Mouse (Mus musculus) CH12.LX (cell line): ENCODE results near the gene Cep295nl. TPM values are rescaled to one million over a fixed set of nuclear protein-coding genes. Genes with fewer than 3 reads are reported as not detected.

Experiments
- DNase-seq: peaks from one replicate; pipeline ENCODE4 v3.0.0-alpha.2; 2013; ENCODE audit errors: extremely low read depth
- H3K27ac ChIP-seq: 2 replicates; pipeline ENCODE4 v1.5.1; 2012; ENCODE audit warnings: low read depth, mild to moderate bottlenecking, control low read depth, moderate library complexity; ENCODE audit not compliant: insufficient read depth
- H3K27me3 ChIP-seq: replicated peaks from 2 replicates; pipeline ENCODE3; 2012; ENCODE audit warnings: inconsistent platforms
- H3K36me3 ChIP-seq, 2 experiments: replicated peaks in 1 of 2; 2 replicates each; pipeline versions ENCODE3 to v1.6.1; 2012; ENCODE audit warnings: inconsistent platforms in 1 of 2, low read length in 1 of 2, mild to moderate bottlenecking in 1 of 2, mixed read lengths in 1 of 2, moderate library complexity in 1 of 2; ENCODE audit not compliant: control insufficient read depth in 1 of 2, insufficient read depth in 1 of 2
- H3K4me1 ChIP-seq, 2 experiments: 2 replicates each; pipeline ENCODE4 v1.6.1; 2012; ENCODE audit warnings: inconsistent platforms in 1 of 2, moderate library complexity in 1 of 2; ENCODE audit not compliant: insufficient read depth in 2 of 2, control insufficient read depth in 1 of 2
- H3K4me2 ChIP-seq: 2 replicates; pipeline ENCODE4 v1.6.1; 2012; ENCODE audit warnings: low read depth, mild to moderate bottlenecking, control low read depth; ENCODE audit not compliant: poor library complexity, insufficient read depth, severe bottlenecking
- H3K4me3 ChIP-seq, 3 experiments: fragments of 150-350 bp in 1 of 3; sonication (generic) in 1 of 3; replicated peaks in 1 of 3; 2 replicates each; pipeline versions ENCODE3 to v1.5.1; 2011 to 2012; ENCODE audit warnings: low read depth in 2 of 3, low read length in 2 of 3, mild to moderate bottlenecking in 2 of 3, moderate library complexity in 2 of 3, control low read depth in 1 of 3, improper control_type of control experiment in 1 of 3, inconsistent platforms in 1 of 3, mixed read lengths in 1 of 3; ENCODE audit not compliant: poor library complexity in 1 of 3
- H3K79me2 ChIP-seq: replicated peaks from 2 replicates; pipeline ENCODE4 v1.6.1; 2012; ENCODE audit warnings: mild to moderate bottlenecking, moderate library complexity; ENCODE audit not compliant: control insufficient read depth, poor library complexity, insufficient read depth, severe bottlenecking; ENCODE audit errors: extremely low read depth
- H3K9ac ChIP-seq: 2 replicates; pipeline ENCODE4 v1.6.1; 2012; ENCODE audit warnings: low read depth, mild to moderate bottlenecking, control low read depth, moderate library complexity; ENCODE audit not compliant: insufficient read depth
- H3K9me3 ChIP-seq: replicated peaks from 2 replicates; pipeline ENCODE3; 2012; ENCODE audit warnings: low read length, inconsistent platforms, mixed read lengths
- CHD2 ChIP-seq: IDR thresholded peaks from 2 replicates; pipeline ENCODE4 v1.6.1; 2011; ENCODE audit warnings: low read length, improper control_type of control experiment
- CTCF ChIP-seq, 2 experiments: IDR thresholded peaks in 1 of 2; conservative IDR thresholded peaks in 1 of 2; 2 replicates each; pipeline ENCODE4 v1.5.1; 2011 to 2012; ENCODE audit warnings: low read depth in 2 of 2, low read length in 2 of 2, improper control_type of control experiment in 1 of 2, inconsistent platforms in 1 of 2, mild to moderate bottlenecking in 1 of 2, moderate library complexity in 1 of 2
- E2F4 ChIP-seq: IDR thresholded peaks from 2 replicates; pipeline ENCODE4 v1.6.1; 2011; ENCODE audit warnings: low read depth, low read length, improper control_type of control experiment; ENCODE audit not compliant: insufficient replicate concordance
- ELF1 ChIP-seq: IDR thresholded peaks from 2 replicates; pipeline ENCODE4 v1.6.1; 2014; ENCODE audit warnings: low read depth, mild to moderate bottlenecking, inconsistent platforms, low read length, improper control_type of control experiment
- HCFC1 ChIP-seq: IDR thresholded peaks from 2 replicates; pipeline ENCODE4 v1.6.1; 2012; ENCODE audit warnings: low read depth, mild to moderate bottlenecking, inconsistent platforms, low read length, improper control_type of control experiment
- IRF4 ChIP-seq: IDR thresholded peaks from 2 replicates; pipeline ENCODE4 v1.6.1; 2014; ENCODE audit warnings: low read depth, mild to moderate bottlenecking, inconsistent platforms, low read length, improper control_type of control experiment
- JUN ChIP-seq: IDR thresholded peaks from 2 replicates; pipeline ENCODE4 v1.6.1; 2011; ENCODE audit warnings: low read depth, mild to moderate bottlenecking, low read length, improper control_type of control experiment, moderate library complexity; ENCODE audit not compliant: insufficient read depth
- KAT2A ChIP-seq: IDR thresholded peaks from 2 replicates; pipeline ENCODE4 v1.6.1; 2012; ENCODE audit warnings: low read length, improper control_type of control experiment, inconsistent platforms; ENCODE audit not compliant: insufficient replicate concordance
- MAX ChIP-seq: IDR thresholded peaks from 2 replicates; pipeline ENCODE4 v1.6.1; 2011; ENCODE audit warnings: low read length, improper control_type of control experiment
- MEF2A ChIP-seq: IDR thresholded peaks from 2 replicates; pipeline ENCODE4 v1.6.1; 2014; ENCODE audit warnings: low read depth, mild to moderate bottlenecking, inconsistent platforms, low read length, improper control_type of control experiment, borderline replicate concordance
- MYC ChIP-seq: IDR thresholded peaks from 2 replicates; pipeline ENCODE4 v1.6.1; 2011; ENCODE audit warnings: low read depth, mild to moderate bottlenecking, improper control_type of control experiment, low read length
- NELFE ChIP-seq: IDR thresholded peaks from 2 replicates; pipeline ENCODE4 v1.6.1; 2011; ENCODE audit warnings: low read depth, low read length, improper control_type of control experiment
- NRF1 ChIP-seq: IDR thresholded peaks from 2 replicates; pipeline ENCODE4 v1.6.1; 2014; ENCODE audit warnings: low read depth, mild to moderate bottlenecking, inconsistent platforms, low read length, improper control_type of control experiment, moderate library complexity
- POLR2AphosphoS2 ChIP-seq: IDR thresholded peaks from 2 replicates; pipeline ENCODE4 v1.6.1; 2011; ENCODE audit warnings: low read depth, low read length, improper control_type of control experiment
- RAD21 ChIP-seq: IDR thresholded peaks from 2 replicates; pipeline ENCODE4 v1.6.1; 2011; ENCODE audit warnings: low read depth, mild to moderate bottlenecking, low read length, improper control_type of control experiment, moderate library complexity
- SMC3 ChIP-seq: IDR thresholded peaks from 2 replicates; pipeline ENCODE4 v1.6.1; 2011; ENCODE audit warnings: low read depth, low read length, improper control_type of control experiment
- TCF12 ChIP-seq: IDR thresholded peaks from 2 replicates; pipeline ENCODE4 v1.6.1; 2014; ENCODE audit warnings: low read depth, mild to moderate bottlenecking, inconsistent platforms, low read length, improper control_type of control experiment
- USF2 ChIP-seq: conservative IDR thresholded peaks from 2 replicates; pipeline ENCODE4 v1.6.1; 2011; ENCODE audit warnings: low read depth, low read length, improper control_type of control experiment
- ZC3H11A ChIP-seq: IDR thresholded peaks from 2 replicates; pipeline ENCODE4 v1.6.1; 2012; ENCODE audit warnings: low read depth, mild to moderate bottlenecking, inconsistent platforms, low read length, improper control_type of control experiment
- ZMIZ1 ChIP-seq: IDR thresholded peaks from 2 replicates; pipeline ENCODE4 v1.6.1; 2012; ENCODE audit warnings: low read depth, mild to moderate bottlenecking, inconsistent platforms, low read length, improper control_type of control experiment
- dilution Hi-C: fragments of 300-500 bp; cut with MboI; formaldehyde crosslinking; loops from 2 replicates; pipeline ENCODE4 v1.14.3; 2020; ENCODE audit warnings: low sequenced_read_pairs; ENCODE audit not compliant: extremely low pct_unique_long_range_greater_than_20kb, extremely low pct_ligation_motif_present
- in situ Hi-C: fragments of 300-500 bp; cut with MboI; formaldehyde crosslinking; loops from 3 replicates; pipeline ENCODE4 v1.14.3; 2019; ENCODE audit warnings: low sequenced_read_pairs, low pct_ligation_motif_present, low pct_unique_long_range_greater_than_20kb, mixed read lengths
- polyA plus RNA-seq: library from polyadenylated mRNA; unstranded; fragments of >175 nt; gene quantifications from 2 replicates; pipeline ENCODE4 v1.2.1, GENCODE M21; 2012; ENCODE audit warnings: low read depth; ENCODE audit not compliant: insufficient read length
- total RNA-seq, 2 experiments: library from RNA; depleted of rRNA; stranded (reverse); fragments of 300-350 nt in 1 of 2; fragments of >200 nt in 1 of 2; gene quantifications; 2 replicates each; pipeline ENCODE4 v1.2.3; 2012 to 2014

Cep295nl gene
- total and polyA plus RNA-seq, 3 experiments: not detected

- dilution Hi-C loops: no loop called here
- Histone ChIP-seq H3K4me3 (no peak overlapping the region), H3K36me3 (no peaks in the 10 kb centered on the region), H3K4me1 (no peaks in the 10 kb centered on the region), H3K9me3 (no peaks in the 10 kb centered on the region), H3K9ac (no peak overlapping the region), H3K4me2 (no peak overlapping the region), H3K79me2 (no peaks in the 10 kb centered on the region), H3K27ac (no peak overlapping the region), H3K27me3 (peaks cover 40% of the 10 kb centered on the region)
- peak; percentile 56 for TF ChIP-seq ZC3H11A
- peak; percentile 67 for TF ChIP-seq MAX
- no peak for TF ChIP-seq E2F4
- TF ChIP-seq MEF2A: no peak
- peak; percentile 72 to 93 for TF ChIP-seq CTCF (conservative IDR thresholded peaks at IDR 0.05 in 1 of 2, IDR thresholded peaks at IDR 0.05 in 1 of 2; ENCODE audit: low read depth in 2 of 2, low read length in 2 of 2)
- no peak for TF ChIP-seq USF2
- TF ChIP-seq NELFE: 0 out of 2 replicates have a peak, but pooled peaks have one; percentile 16
- TF ChIP-seq ZMIZ1: no peak
- peak; percentile 92 for TF ChIP-seq SMC3
- peak; percentile 86 for TF ChIP-seq RAD21
- no peak for TF ChIP-seq NRF1
- TF ChIP-seq CHD2: no peak
- no peak for TF ChIP-seq ELF1
- no peak for TF ChIP-seq HCFC1
- peak; percentile 91 for TF ChIP-seq MYC
- TF ChIP-seq IRF4: peak; percentile 22; the same call in 1 of the 2 replicates
- no peak for TF ChIP-seq KAT2A
- no peak for TF ChIP-seq TCF12
- peak; percentile 70 for DNase-seq
- in situ Hi-C loops: no loop called here
Measured at GRCm38 (mm10) chr11:118318678-118319077, 23.6 kb downstream of the Cep295nl start.

- H3K27me3 ChIP-seq: peaks cover 35% of the 10 kb centered on the region
- H3K9me3 ChIP-seq: no peaks in the 10 kb centered on the region
- no peaks in the 10 kb centered on the region for H3K36me3 ChIP-seq
- no peak overlapping the region for H3K4me3 ChIP-seq
- H3K4me1 ChIP-seq: no peaks in the 10 kb centered on the region
- dilution Hi-C loops (no loop called here), in situ Hi-C loops (no loop called here)
- H3K79me2 ChIP-seq: no peaks in the 10 kb centered on the region
- no peak overlapping the region for H3K4me2 ChIP-seq
- no peak overlapping the region for H3K9ac ChIP-seq
- no peak overlapping the region for H3K27ac ChIP-seq
- TF ChIP-seq POLR2AphosphoS2: no peak
- peak; percentile 50; the same call in 1 of the 2 replicates for TF ChIP-seq NELFE
- no peak for TF ChIP-seq JUN
- TF ChIP-seq SMC3: peak; percentile 84
- peak; percentile 93 to 99 for TF ChIP-seq CTCF (conservative IDR thresholded peaks at IDR 0.05 in 1 of 2, IDR thresholded peaks at IDR 0.05 in 1 of 2; ENCODE audit: low read depth in 2 of 2, low read length in 2 of 2)
- TF ChIP-seq RAD21: peak; percentile 63
- DNase-seq: peak; percentile 52
Measured at GRCm38 (mm10) chr11:118317129-118317528, 25.2 kb downstream of the Cep295nl start.
